Mouse (Mus musculus) forebrain, embryonic 13.5 days (tissue): Measurements from ENCODE around the gene I0C0044D17Rik. TPM values are rescaled to one million over a fixed set of nuclear protein-coding genes. Genes with fewer than 3 reads are reported as not detected.

ENCODE experiments used
- ATAC-seq: fragments of 200-750 bp; cut with Nextera tagmentation; 2 replicates; pipeline ENCODE4 v1.8.0; 2017
- H3K27ac ChIP-seq: fragments of 300-500 bp; sonication (generic); 2 replicates; pipeline ENCODE4 v1.5.1; 2015; ENCODE audit warnings: inconsistent platforms, mild to moderate bottlenecking, moderate library complexity
- H3K27me3 ChIP-seq: fragments of 300-500 bp; sonication (generic); 2 replicates; pipeline ENCODE4 v1.6.1; 2015; ENCODE audit warnings: mild to moderate bottlenecking, inconsistent platforms
- H3K36me3 ChIP-seq: fragments of 300-500 bp; sonication (generic); 2 replicates; pipeline ENCODE4 v1.6.1; 2015; ENCODE audit warnings: mild to moderate bottlenecking, inconsistent platforms; ENCODE audit not compliant: poor library complexity, severe bottlenecking
- H3K4me1 ChIP-seq: fragments of 300-500 bp; sonication (generic); 2 replicates; pipeline ENCODE4 v1.6.1; 2015; ENCODE audit warnings: inconsistent platforms
- H3K4me2 ChIP-seq: fragments of 300-500 bp; sonication (generic); 2 replicates; pipeline ENCODE4 v1.6.1; 2015; ENCODE audit warnings: inconsistent platforms, mild to moderate bottlenecking, moderate library complexity
- H3K4me3 ChIP-seq: fragments of 300-500 bp; sonication (generic); 2 replicates; pipeline ENCODE4 v1.5.1; 2015; ENCODE audit warnings: mild to moderate bottlenecking, inconsistent platforms
- H3K9ac ChIP-seq: fragments of 300-500 bp; sonication (generic); 2 replicates; pipeline ENCODE4 v1.6.1; 2015; ENCODE audit warnings: mild to moderate bottlenecking, inconsistent platforms
- H3K9me3 ChIP-seq: fragments of 300-500 bp; sonication (generic); replicated peaks from 2 replicates; pipeline ENCODE4 v1.6.1; 2016; ENCODE audit warnings: inconsistent platforms
- WGBS: fragments of 180-500 bp; shearing (Covaris S2); methylation state at CpG from one replicate; pipeline ENCODE4 v1.1.7; 2015; 5-methylcytosine and 5-hydroxymethylcytosine counted together
- polyA plus RNA-seq: library from polyadenylated mRNA; unstranded; fragments of >200 nt; fragmentation: Nextera tagmentation; extraction: Ambion mirVana; gene quantifications from 2 replicates; pipeline ENCODE4 v1.2.1, GENCODE M21; 2015

Gene I0C0044D17Rik
- polyA plus RNA-seq, 1 experiment from 2014 or later: not detected

DNA sequence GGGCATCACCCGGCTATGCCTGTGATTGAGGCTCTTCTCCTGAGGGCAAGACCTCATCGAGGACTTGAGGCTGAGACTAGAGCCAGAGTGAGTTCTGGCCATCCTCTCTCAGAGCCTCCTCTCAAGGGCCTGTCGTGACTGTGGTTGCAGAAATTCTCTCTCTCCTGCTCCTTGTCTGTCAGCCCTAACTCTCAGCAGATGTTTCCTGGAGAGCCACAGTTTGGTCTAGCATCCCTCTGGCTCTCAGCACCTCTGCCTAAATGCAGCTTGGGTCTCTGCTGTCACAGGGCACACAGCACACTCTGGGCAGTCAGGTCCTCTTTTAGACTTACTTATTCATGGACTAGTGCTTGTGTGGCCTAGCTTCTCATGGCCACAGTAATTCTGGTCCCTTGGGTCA lies 1.2 kb downstream of the I0C0044D17Rik start:
- peaks cover 6% of the 10 kb centered on the region; the same call in 1 of the 2 replicates for H3K4me1 ChIP-seq
- no peak overlapping the region for H3K4me3 ChIP-seq
- H3K36me3 ChIP-seq: no peaks in the 10 kb centered on the region
- no peak overlapping the region for H3K9ac ChIP-seq
- no peaks in the 10 kb centered on the region for H3K9me3 ChIP-seq
- WGBS: 76% methylated on average over 3 of the region's 3 CpGs
- H3K27me3 ChIP-seq: peaks cover 25% of the 10 kb centered on the region
- no peak overlapping the region for H3K4me2 ChIP-seq
- no peak for ATAC-seq
- no peak overlapping the region for H3K27ac ChIP-seq

DNA sequence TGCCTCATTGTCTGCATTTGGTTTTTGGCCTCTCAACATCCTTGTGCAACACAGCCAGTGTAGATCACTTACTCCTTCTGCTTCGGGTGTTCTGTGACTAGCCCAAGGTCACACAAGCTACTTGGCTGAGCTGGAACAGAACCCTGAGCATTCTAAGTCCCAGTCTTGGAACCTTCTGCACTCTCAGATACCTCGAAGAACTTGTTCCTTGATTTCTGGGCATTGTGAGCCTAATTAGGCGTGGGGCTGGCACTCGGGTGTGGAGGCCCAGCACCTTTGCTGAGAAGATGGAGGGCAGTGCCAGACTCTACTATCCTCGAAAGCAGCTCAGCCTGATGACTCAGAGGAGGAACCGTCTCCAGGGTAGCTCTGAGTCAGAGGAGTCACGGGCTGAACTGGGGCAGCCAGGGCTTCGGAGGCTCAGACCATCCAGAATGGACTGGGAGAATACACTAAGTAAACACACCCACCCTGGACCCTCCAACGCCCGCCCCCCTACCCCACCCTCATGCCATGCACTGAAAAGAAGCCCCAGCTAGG lies 4.4 kb downstream of the I0C0044D17Rik start:
- Histone ChIP-seq H3K27ac (no peak overlapping the region), H3K4me3 (no peak overlapping the region), H3K9me3 (no peaks in the 10 kb centered on the region), H3K27me3 (peaks cover 55% of the 10 kb centered on the region), H3K4me2 (no peak overlapping the region), H3K9ac (no peak overlapping the region), H3K36me3 (no peaks in the 10 kb centered on the region), H3K4me1 (peaks cover 14% of the 10 kb centered on the region; the same call in 1 of the 2 replicates)
- 83% methylated on average over 10 of the region's 10 CpGs for WGBS
- ATAC-seq: no peak

DNA sequence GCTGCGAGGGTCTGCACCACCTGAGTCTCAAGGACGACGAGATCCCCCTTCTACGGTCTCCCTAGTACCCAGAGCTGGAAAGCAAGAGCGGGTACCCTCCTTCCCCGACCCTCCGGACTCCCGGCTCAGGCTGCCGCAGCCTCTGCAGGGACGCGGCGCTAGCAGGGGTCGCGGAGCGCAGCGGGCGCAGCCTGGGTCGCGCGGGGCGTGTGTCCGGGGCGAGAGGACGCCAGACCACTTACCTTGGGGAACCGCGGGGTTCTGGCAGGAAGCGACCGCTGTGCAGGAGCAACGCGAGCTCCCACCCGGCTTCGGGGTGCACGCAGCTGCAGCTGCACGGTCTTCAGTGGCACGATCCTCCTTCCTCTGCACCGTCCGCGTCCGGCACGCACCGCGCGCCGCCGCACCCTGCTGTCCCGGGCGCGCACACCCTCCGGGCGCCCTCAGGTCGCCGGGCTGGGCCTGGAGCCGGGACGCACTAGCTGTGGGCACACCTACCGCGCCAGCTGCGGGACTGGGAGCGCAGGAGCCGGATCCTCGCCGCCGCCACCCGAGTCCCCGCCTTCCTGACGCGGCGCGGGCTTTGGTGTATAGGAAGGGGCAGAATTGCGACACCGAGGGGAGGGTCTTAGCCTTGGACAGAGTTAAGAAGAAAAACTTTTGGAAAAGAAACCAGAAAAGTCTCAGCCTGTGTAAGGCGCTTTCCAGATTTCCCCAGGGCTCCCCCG lies 6.3 kb downstream of the I0C0044D17Rik start, which contains the start of gene Kank4:
TSS of gene Kank4 (minus strand) at position 354 of the 728 bp plus-strand sequence.
- WGBS: under 1% methylated on average over 56 of the region's 72 CpGs
- ATAC-seq: peak; percentile 82
- H3K27me3 ChIP-seq: peaks cover 55% of the 10 kb centered on the region
- H3K9ac ChIP-seq: peak within 1 kb of the TSS; percentile 68
- H3K4me2 ChIP-seq: peak within 1 kb of the TSS; percentile 94
- H3K4me3 ChIP-seq: peak within 1 kb of the TSS; percentile 69
- no peaks in the 10 kb centered on the region for H3K9me3 ChIP-seq
- H3K27ac ChIP-seq: no peak within 1 kb of the TSS
- peaks cover 14% of the 10 kb centered on the region; the same call in 1 of the 2 replicates for H3K4me1 ChIP-seq
- H3K36me3 ChIP-seq: no peaks in the 10 kb centered on the region

- 1% methylated on average over 14 of the region's 14 CpGs for WGBS
- Histone ChIP-seq H3K27ac (no peak overlapping the region), H3K36me3 (no peaks in the 10 kb centered on the region), H3K4me2 (peak overlapping the region; percentile 94), H3K4me3 (peak overlapping the region; percentile 69), H3K27me3 (peaks cover 55% of the 10 kb centered on the region), H3K4me1 (peaks cover 14% of the 10 kb centered on the region; the same call in 1 of the 2 replicates), H3K9me3 (no peaks in the 10 kb centered on the region), H3K9ac (peak overlapping the region; percentile 68)
- ATAC-seq: peak; percentile 28
Measured at GRCm38 (mm10) chr4:98816807-98817183, 6.8 kb downstream of the I0C0044D17Rik start.

DNA sequence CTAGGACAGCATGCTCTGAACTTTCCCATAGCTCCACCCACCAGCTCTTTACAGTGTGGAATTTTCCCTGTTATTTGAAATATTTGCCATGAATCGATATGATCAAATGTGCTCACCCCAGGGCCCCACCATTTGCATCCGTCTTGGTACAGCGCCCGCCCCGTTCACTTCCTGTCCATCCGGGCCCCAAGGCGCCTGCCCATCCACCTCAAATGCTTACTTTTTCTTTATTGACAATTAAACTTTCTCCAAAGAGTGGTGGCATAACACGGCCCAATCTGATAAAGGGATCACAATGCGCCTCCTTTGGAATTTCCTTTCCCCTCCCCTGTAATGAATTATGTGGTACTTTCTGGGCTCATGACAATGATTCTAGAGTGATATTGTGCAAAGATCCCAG lies 17.3 kb downstream of the I0C0044D17Rik start:
- WGBS: 91% methylated on average over 9 of the region's 9 CpGs
- Histone ChIP-seq H3K27me3 (no peaks in the 10 kb centered on the region), H3K4me2 (no peak overlapping the region), H3K36me3 (no peaks in the 10 kb centered on the region), H3K4me1 (no peaks in the 10 kb centered on the region), H3K4me3 (no peak overlapping the region), H3K9ac (no peak overlapping the region), H3K9me3 (no peaks in the 10 kb centered on the region), H3K27ac (no peak overlapping the region)
- ATAC-seq: no peak

DNA sequence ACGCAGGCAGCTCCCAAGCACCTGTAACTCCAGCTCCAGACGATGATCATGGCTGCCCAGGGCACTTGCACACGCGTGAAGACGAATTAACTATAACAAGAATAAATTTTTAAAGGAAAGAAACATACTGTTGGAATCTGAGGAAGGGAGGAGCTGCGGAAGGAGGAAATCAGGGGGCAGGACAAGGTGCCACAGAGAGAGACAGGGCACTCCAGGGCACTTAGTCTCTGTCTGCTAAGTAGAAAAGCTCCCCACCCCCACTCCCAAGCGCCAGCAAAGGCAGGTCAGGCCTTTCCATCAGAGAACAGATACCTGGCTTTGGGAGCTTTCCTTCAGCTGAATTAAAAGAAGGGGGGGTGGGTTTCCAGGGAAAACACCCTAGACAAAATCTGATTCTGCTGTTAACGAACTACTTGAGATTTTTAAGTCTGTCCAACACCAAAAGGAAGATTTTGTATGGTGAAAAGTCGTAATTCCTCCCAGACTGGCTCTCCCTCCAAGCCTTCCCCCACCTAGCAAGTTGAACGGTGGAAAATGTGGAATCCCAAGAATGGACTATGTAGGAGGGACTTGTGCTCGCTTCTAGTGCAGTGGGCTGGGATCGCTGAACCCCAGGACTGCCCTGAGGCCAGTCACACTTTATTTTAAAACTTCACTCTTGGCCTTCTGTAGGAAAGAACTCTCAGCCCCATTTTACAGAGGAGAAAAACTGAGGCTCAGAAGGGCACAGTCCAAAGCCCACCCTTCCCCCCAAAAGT lies 18.2 kb downstream of the I0C0044D17Rik start:
- Histone ChIP-seq H3K27ac (no peak overlapping the region), H3K4me1 (peaks cover 8% of the 10 kb centered on the region), H3K9me3 (no peaks in the 10 kb centered on the region), H3K4me3 (no peak overlapping the region), H3K9ac (no peak overlapping the region), H3K36me3 (no peaks in the 10 kb centered on the region), H3K4me2 (no peak overlapping the region), H3K27me3 (no peaks in the 10 kb centered on the region)
- ATAC-seq: no peak
- 68% methylated on average over 12 of the region's 12 CpGs for WGBS

DNA sequence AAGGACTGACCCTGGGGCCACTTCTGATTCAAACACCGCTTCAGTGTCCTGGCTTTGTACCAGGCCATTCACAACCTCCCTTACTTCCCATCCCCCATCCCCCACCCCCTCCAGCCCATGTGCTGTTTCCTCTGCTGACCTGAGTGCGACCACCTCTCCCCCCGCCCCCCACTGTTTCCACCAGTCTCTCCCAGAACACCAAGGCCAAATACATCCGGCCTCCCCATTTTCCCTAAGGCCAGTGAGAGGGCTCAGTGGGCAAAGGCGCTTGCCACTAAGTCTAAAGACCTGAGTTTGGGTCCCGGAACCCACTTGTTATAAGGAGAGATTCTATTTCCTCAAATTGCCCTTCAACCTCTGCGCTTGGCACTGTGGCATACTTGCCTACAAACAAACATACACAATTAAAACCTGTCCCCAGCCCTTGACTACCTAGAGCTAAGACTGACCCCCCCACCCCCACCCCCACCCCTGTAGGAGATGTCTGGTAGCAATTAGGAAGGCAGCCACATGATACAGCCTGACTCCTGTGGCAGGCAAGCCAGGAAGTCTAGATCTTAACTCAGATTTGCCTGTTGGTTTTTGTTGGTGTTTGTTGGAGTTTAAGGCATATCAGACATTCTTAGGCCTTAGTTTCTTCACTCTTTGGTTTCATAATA lies 19.0 kb downstream of the I0C0044D17Rik start:
- WGBS: 77% methylated on average over 7 of the region's 7 CpGs
- no peak overlapping the region for H3K4me2 ChIP-seq
- no peaks in the 10 kb centered on the region for H3K9me3 ChIP-seq
- no peak overlapping the region for H3K4me3 ChIP-seq
- no peak overlapping the region for H3K27ac ChIP-seq
- no peak overlapping the region for H3K9ac ChIP-seq
- no peaks in the 10 kb centered on the region for H3K27me3 ChIP-seq
- peaks cover 9% of the 10 kb centered on the region for H3K4me1 ChIP-seq
- no peaks in the 10 kb centered on the region for H3K36me3 ChIP-seq
- no peak for ATAC-seq

DNA sequence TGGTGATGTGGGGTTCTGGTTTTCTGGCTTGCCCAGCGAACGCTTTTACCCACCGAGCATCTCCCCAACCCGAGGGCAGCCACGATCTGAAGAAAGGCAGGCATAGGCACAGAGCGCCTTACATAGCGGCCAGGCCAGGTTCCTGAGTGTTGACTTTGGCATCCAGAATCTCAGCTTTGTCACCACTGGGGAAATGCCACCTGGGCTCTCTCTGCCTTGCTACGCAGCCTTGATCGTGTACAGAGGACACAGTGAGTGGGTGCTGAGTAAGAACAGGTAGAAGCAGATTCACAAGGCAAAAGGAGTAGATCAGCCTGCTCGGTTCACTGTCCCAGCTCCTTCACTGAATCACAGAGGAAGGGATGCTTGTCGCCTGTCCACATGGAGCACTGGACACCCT lies 21.9 kb downstream of the I0C0044D17Rik start:
- Histone ChIP-seq H3K36me3 (no peaks in the 10 kb centered on the region), H3K9me3 (no peaks in the 10 kb centered on the region), H3K4me3 (no peak overlapping the region), H3K4me1 (peaks cover 9% of the 10 kb centered on the region), H3K9ac (no peak overlapping the region), H3K27ac (no peak overlapping the region), H3K4me2 (no peak overlapping the region), H3K27me3 (no peaks in the 10 kb centered on the region)
- ATAC-seq: no peak
- WGBS: 94% methylated on average over 11 of the region's 11 CpGs

DNA sequence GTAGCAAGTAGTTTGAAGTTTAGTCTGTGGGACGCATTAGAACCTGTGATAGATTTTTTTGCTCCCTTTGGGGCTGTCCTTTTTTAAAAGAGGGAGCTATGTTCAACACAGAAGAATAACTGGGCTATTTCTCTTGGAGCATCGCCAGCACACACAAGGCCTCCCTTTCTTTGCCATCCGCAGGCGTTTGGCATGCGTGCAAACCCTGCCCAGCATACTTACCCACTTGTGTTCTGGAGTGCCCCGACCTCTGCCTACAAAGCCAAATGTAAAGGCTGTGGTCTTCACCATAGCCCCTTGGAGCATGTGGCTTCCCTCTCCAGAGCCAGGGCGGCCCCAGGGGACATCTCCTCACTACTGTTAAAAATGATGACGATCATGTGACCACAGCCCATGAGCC lies 22.8 kb downstream of the I0C0044D17Rik start:
- Histone ChIP-seq H3K27me3 (no peaks in the 10 kb centered on the region), H3K36me3 (no peaks in the 10 kb centered on the region), H3K4me3 (no peak overlapping the region), H3K9me3 (no peaks in the 10 kb centered on the region), H3K4me1 (peaks cover 9% of the 10 kb centered on the region), H3K4me2 (no peak overlapping the region), H3K9ac (no peak overlapping the region), H3K27ac (no peak overlapping the region)
- 75% methylated on average over 8 of the region's 8 CpGs for WGBS
- no peak for ATAC-seq

- H3K4me1 ChIP-seq: peaks cover 9% of the 10 kb centered on the region
- H3K27me3 ChIP-seq: no peaks in the 10 kb centered on the region
- H3K4me2 ChIP-seq: no peak overlapping the region
- H3K27ac ChIP-seq: no peak overlapping the region
- 58% methylated on average over 11 of the region's 11 CpGs for WGBS
- H3K9ac ChIP-seq: no peak overlapping the region
- ATAC-seq: no peak
- H3K36me3 ChIP-seq: no peaks in the 10 kb centered on the region
- H3K9me3 ChIP-seq: no peaks in the 10 kb centered on the region
- no peak overlapping the region for H3K4me3 ChIP-seq
Measured at GRCm38 (mm10) chr4:98796591-98797341, 26.9 kb downstream of the I0C0044D17Rik start.

GRCm38 (mm10) chr4:98795241-98795640 lies 28.4 kb downstream of the I0C0044D17Rik start:
- H3K27me3 ChIP-seq: no peaks in the 10 kb centered on the region
- H3K36me3 ChIP-seq: no peaks in the 10 kb centered on the region
- H3K4me2 ChIP-seq: no peak overlapping the region
- peaks cover 2% of the 10 kb centered on the region; the same call in 1 of the 2 replicates for H3K4me1 ChIP-seq
- no peak overlapping the region for H3K4me3 ChIP-seq
- WGBS: 94% methylated on average over 2 of the region's 2 CpGs
- H3K9me3 ChIP-seq: no peaks in the 10 kb centered on the region
- H3K27ac ChIP-seq: no peak overlapping the region
- no peak for ATAC-seq
- H3K9ac ChIP-seq: no peak overlapping the region
